Mouse (Mus musculus): Measurements from ENCODE around the gene Dscam.

DNA sequence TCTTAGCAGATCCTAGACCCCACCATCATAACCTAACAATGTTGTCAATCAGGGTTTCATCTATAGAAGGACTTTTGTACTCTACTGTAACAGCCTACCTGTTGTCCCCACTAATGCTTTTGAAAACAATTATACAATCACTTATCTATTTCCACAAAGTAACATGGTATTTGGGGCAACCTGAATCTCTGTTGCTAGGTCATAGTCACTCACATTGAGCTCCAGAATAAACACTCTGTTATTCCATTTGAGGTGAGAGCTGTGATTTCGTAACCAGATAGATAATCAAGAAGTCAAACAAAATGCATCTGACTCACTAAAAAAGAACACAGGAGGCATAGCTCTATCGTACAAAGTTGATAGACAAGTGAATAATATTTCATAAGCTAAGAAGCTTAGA lies 226.9 kb downstream of the Dscam start:
- TF ChIP-seq CTCF (IDR thresholded peaks at IDR 0.05; ENCODE audit: low read depth, low read length) (no peak), POLR2A (IDR thresholded peaks at IDR 0.05; ENCODE audit: borderline replicate concordance, low read depth, low read length) (no peak)
